Mouse (Mus musculus): ENCODE measurements around the gene Ptprk.

Gene Ptprk

DNA sequence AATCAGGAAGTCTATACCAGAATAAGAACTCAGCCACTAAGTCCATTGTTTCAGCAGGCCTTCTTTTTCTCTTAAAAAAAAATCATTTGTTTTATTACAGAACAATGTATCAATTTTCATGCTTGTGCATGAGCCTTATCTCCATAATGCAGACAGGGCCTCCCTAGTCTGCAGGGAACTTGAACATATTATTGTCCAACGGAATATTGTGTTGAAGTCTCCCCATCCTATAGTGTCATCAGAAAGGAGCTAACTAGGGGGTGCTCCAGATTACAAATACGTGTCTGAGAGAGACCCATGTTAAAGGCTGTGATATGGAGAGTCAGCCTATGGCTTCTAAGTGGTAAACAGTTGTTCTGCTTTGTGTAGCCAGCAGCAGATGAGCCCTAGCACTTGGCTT, 543.4 kb downstream of the Ptprk start:
- DNase-seq (ENCODE audit: low read depth in 1 of 2, low spot score in 2 of 2): no peak

DNA sequence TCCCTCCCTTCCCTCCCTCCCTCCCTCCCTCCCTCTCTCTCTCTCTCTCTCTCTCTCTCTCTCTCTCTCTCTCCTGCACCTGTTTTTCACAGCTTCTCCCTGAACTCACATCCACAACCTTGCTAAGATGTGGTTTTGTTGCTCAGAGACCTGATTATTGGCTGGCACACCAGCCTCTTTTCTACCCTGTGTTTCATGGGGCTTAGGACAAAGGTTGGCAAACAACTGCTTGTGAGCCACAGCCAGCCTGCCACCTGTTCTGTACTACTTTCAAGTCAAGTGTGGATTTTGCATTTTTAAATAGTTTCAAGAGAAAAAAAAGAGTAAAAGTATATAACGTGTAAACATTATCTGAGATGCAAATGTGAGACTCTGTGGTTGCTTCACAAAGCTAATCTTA, 544.8 kb downstream of the Ptprk start:
- DNase-seq (ENCODE audit: low read depth in 1 of 2, low spot score in 2 of 2): no peak

DNA sequence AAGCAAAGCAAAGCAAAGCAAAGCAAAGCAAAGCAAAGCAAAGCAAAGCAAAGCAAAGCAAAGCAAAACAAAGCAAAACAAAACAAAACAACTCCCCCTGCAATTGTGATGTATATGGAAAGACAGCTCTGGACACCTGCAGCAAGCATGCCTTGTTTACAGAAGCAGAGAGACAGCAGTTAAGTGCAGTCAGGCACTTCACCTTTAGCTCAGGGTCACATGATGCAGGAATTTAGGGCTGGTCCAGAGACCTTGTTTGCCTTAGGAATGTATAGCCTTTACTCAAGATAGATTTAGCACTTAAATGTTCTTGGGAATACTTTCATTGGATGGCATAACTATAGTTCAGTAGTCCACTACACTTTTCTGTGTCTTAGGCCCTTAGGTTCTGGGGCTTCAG, 561.5 kb downstream of the Ptprk start:
- no peak for DNase-seq (ENCODE audit: low read depth in 1 of 2, low spot score in 2 of 2)

DNA sequence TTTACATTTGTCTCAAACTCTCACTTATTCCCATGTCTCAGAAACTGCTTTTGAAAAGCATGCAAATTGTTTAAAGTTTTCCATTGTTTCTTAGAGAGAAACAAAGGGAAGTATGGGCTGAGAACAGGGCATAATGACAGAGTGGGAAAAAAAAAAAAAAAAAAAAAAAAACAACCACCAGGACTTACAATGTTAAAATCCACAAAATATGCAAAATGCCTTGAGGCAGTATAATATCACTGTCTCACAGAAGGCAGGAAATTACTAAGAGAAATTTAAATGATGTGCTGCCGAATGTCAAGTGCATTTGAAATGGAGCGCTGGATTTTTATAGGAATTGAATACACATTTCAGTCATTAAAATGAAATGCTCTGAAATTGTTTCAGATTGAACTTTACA, 567.3 kb downstream of the Ptprk start:
- no peak for DNase-seq (ENCODE audit: low read depth in 1 of 2, low spot score in 2 of 2)
